Mouse (Mus musculus): ENCODE data around the gene Gprc6a.

- TF ChIP-seq CTCF (IDR thresholded peaks at IDR 0.05; ENCODE audit: extremely low read depth, insufficient read depth, insufficient read length, insufficient replicate concordance) (no peak), POLR2A (IDR thresholded peaks at IDR 0.05; ENCODE audit: low read depth, low read length) (no peak)
Observed at GRCm38 (mm10) chr10:51631411-51632136, at the start of gene Gprc6a.
